Mouse (Mus musculus): ENCODE results near the gene Olfr661. TPM values are rescaled to one million over a fixed set of nuclear protein-coding genes. Genes with fewer than 3 reads are reported as not detected.
A peak's percentile ranks its signal among the peaks of the same experiment; 100 is the strongest.

Gene Olfr661
- total RNA-seq (2015) (not detected in 2 replicates), total RNA-seq (2017) (not detected in 2 replicates)

DNA sequence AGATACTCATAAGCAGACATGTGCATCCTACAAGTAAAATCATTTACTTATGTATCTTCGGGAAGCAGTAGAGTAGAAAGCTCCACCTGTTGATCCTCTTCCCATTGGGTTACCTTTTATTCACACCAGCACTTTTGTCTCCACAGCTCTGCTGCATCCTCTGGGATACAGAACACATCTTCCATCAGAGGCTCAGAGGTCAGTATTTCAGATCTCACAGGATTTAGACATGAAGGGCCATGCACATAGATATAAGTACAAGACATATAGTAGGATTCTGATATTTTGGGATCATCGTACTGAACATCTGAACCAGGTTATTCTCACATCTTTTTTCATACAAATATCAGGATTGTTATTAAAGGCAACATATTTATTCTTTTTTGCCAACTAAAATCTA, at the start of gene Olfr661:
TSS of gene Olfr661 (plus strand) at position 301 of the 400 bp plus-strand sequence.
- no peak for ATAC-seq (replicated peaks; ENCODE audit: poor library complexity)

DNA sequence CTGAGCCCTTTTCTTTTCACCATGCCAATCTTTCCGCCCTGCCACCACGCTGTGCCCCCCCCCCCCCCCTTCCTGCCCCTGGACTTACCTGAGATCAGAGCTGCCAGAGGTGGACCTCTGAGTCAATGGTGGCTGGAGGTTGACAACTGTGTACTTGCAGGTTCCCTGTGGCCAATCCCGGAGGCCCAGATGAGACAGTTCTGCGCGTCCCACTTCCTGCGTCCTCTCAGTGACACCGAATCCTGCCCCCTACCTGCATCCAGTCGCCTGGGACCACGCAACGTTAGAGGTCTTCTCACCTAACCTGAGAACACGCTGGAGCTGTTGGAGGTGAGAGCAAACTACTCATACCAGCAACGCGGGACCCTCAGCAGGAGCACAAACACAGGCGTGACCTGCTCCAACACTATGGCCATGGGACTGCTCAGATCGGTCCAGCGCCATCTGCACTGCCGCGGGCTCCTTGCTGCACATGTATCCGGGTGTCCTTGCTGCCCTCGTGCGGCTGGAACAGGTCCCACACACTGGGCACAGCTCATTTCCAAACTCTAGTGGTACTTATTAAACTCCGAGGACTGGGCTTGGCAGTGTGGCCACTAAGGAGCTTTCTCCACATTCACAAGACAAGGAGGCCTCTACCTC, 39.3 kb upstream of the Olfr661 start, which contains the start of gene Olfr658:
TSS of gene Olfr658 (minus strand) at position 465 of the 642 bp plus-strand sequence.
- peak; percentile 100 for ATAC-seq (replicated peaks; ENCODE audit: poor library complexity)

DNA sequence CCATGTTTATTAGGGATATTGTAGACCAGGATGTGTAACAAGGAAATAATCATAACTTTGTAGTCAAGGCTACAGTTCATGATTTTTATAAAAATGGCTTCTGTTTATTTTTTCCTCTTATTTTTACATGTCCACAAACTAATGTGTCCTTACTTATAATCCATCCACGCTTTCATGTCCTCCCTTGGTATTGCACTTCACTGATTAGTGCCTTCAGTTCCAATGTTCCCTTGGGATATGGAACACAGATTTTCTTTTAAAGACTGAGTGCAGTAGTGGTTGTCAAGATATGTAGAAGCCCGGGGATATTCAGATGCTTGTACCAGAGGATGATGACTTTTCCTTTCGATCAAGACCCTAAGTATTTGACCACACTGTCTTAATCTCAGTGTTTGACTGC, 19.8 kb upstream of the Olfr661 start, which contains the start of gene Olfr659:
TSS of gene Olfr659 (plus strand) at position 301 of the 400 bp plus-strand sequence.
- ATAC-seq (replicated peaks; ENCODE audit: poor library complexity): no peak

Other genes with a start within 250 kb of the Olfr661 start
- 38.5 and 40.9 TPM in 2 replicates for gene Trim30a, start 221.3 kb upstream of the Olfr661 start, total RNA-seq (2015)
- 29.1 and 29.4 TPM in 2 replicates for gene Trim30a, start 221.3 kb upstream of the Olfr661 start, total RNA-seq (2017)
- 11.5 and 13.9 TPM in 2 replicates for gene Trim30d, start 178.7 kb upstream of the Olfr661 start, total RNA-seq (2015)
- 8.7 and 10.7 TPM in 2 replicates for gene Trim30d, start 178.7 kb upstream of the Olfr661 start, total RNA-seq (2017)
- not detected in 2 replicates for gene Olfr651, start 136.4 kb upstream of the Olfr661 start, total RNA-seq (2015)
- gene Olfr651, start 136.4 kb upstream of the Olfr661 start, total RNA-seq (2017): not detected in 2 replicates
- gene Olfr652, start 125.6 kb upstream of the Olfr661 start, total RNA-seq (2015): not detected in 2 replicates
- not detected in 2 replicates for gene Olfr652, start 125.6 kb upstream of the Olfr661 start, total RNA-seq (2017)
- gene Olfr653, start 109.2 kb upstream of the Olfr661 start, total RNA-seq (2015): not detected in 2 replicates
- gene Olfr653, start 109.2 kb upstream of the Olfr661 start, total RNA-seq (2017): not detected in 2 replicates
- not detected in 2 replicates for gene Olfr654, start 99.5 kb upstream of the Olfr661 start, total RNA-seq (2015)
- not detected in 2 replicates for gene Olfr654, start 99.5 kb upstream of the Olfr661 start, total RNA-seq (2017)
- gene Olfr655, start 84.7 kb upstream of the Olfr661 start, total RNA-seq (2015): not detected in 2 replicates
- gene Olfr655, start 84.7 kb upstream of the Olfr661 start, total RNA-seq (2017): 0.62 TPM in 1 of 2 replicates, not detected in the other
- gene Olfr656, start 72.5 kb upstream of the Olfr661 start, total RNA-seq (2015): not detected in 2 replicates
- not detected in 2 replicates for gene Olfr656, start 72.5 kb upstream of the Olfr661 start, total RNA-seq (2017)
- gene Olfr657, start 61.7 kb upstream of the Olfr661 start, total RNA-seq (2015): not detected in 2 replicates
- gene Olfr657, start 61.7 kb upstream of the Olfr661 start, total RNA-seq (2017): not detected in 2 replicates
- gene Olfr658, start 39.2 kb upstream of the Olfr661 start, total RNA-seq (2015): 0.77 and 0.85 TPM in 2 replicates
- gene Olfr658, start 39.2 kb upstream of the Olfr661 start, total RNA-seq (2017): 0.14 and 0.25 TPM in 2 replicates
- gene Olfr659, start 19.7 kb upstream of the Olfr661 start, total RNA-seq (2015): not detected in 2 replicates
- not detected in 2 replicates for gene Olfr659, start 19.7 kb upstream of the Olfr661 start, total RNA-seq (2017)
- gene Usp17le, start 91.0 kb downstream of the Olfr661 start, total RNA-seq (2015): not detected in 2 replicates
- not detected in 2 replicates for gene Usp17le, start 91.0 kb downstream of the Olfr661 start, total RNA-seq (2017)
- not detected in 2 replicates for gene Usp17lb, start 156.1 kb downstream of the Olfr661 start, total RNA-seq (2015)
- not detected in 2 replicates for gene Usp17lb, start 156.1 kb downstream of the Olfr661 start, total RNA-seq (2017)
- not detected in 2 replicates for gene Usp17la, start 170.5 kb downstream of the Olfr661 start, total RNA-seq (2015)
- gene Usp17la, start 170.5 kb downstream of the Olfr661 start, total RNA-seq (2017): not detected in 2 replicates
- gene Olfr665, start 191.5 kb downstream of the Olfr661 start, total RNA-seq (2015): not detected in 2 replicates
- not detected in 2 replicates for gene Olfr665, start 191.5 kb downstream of the Olfr661 start, total RNA-seq (2017)
- gene Olfr666, start 209.5 kb downstream of the Olfr661 start, total RNA-seq (2015): not detected in 2 replicates
- not detected in 2 replicates for gene Olfr666, start 209.5 kb downstream of the Olfr661 start, total RNA-seq (2017)
- not detected in 2 replicates for gene Olfr667, start 235.0 kb downstream of the Olfr661 start, total RNA-seq (2015)
- gene Olfr667, start 235.0 kb downstream of the Olfr661 start, total RNA-seq (2017): not detected in 2 replicates
- not detected in 2 replicates for gene Olfr668, start 241.6 kb downstream of the Olfr661 start, total RNA-seq (2015)
- gene Olfr668, start 241.6 kb downstream of the Olfr661 start, total RNA-seq (2017): not detected in 2 replicates
- not detected in 2 replicates for gene Olfr669, start 247.7 kb downstream of the Olfr661 start, total RNA-seq (2015)
- gene Olfr669, start 247.7 kb downstream of the Olfr661 start, total RNA-seq (2017): not detected in 2 replicates